8 mouse cellular contexts compared by ENCODE assay signal in the genomic region with DNA sequence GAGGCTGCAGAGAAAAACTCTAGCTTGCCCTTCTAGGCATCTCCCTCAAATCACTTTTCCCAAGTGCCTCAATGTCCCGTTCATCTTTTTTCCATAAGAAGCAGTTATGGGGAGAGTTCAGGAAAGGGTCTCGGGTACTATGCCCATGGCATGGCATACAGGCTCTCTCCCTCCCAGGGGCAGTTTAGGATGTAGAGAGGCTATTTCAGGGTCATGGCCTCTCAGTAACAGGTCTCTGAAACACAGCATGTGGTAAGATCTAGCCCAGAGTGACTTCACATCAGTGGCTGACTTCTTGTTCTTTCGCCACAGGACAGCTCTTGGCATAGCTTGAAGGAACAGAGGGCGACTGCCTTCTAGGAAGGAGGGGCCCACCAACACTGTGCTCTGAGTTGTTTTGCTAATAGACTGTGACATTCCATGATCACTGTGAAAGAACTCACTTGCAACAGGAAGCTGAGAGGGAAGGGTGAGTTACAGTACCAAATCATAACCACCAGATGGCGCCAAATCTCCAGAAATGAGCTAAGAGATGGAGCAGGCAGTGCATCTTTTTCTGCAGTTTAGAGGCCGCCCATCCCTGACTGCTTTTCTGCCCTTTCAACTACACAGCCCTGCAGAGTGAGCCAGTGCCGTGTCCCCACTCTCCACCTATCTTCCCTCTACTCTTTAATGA.
A peak's percentile ranks its signal among the peaks of the same experiment; 100 is the strongest.
DNase-seq lines count a peak whose midpoint lies in the region; ATAC-seq and TF ChIP-seq lines count a peak whose summit lies in the region.

No protein-coding gene starts in this region.

- peak; percentile 47 for ATAC-seq in intestine, postnatal 0 days
- peak; percentile 70; the same call in 1 of the 2 replicates for ATAC-seq in midbrain, embryonic 14.5 days (ENCODE audit: low FRiP score, low TSS enrichment)

- intact Hi-C loops in gastrocnemius, postnatal 14 days (cut with DNase I; ENCODE audit: low total_unique reads) = loop anchor here (10.0 kb wide), 2 partner anchors 1194 to 1384 kb away; no protein-coding TSS in a partner anchor
- intact Hi-C loops in left cerebral cortex, postnatal 36 days (cut with DNase I) = loop anchor here (5.0 kb wide), 4 partner anchors 66 to 1196 kb away; no protein-coding TSS in a partner anchor

- H3K9me3 ChIP-seq in intestine, postnatal 0 days (ENCODE audit: control insufficient read depth) = no peaks in the 10 kb centered on the region
- H3K9me3 ChIP-seq in midbrain, embryonic 14.5 days (ENCODE audit: control insufficient read depth, low read length) = no peaks in the 10 kb centered on the region

- H3K27me3 ChIP-seq in intestine, postnatal 0 days (replicated peaks; ENCODE audit: control insufficient read depth, insufficient read depth, low read length) = no peaks in the 10 kb centered on the region
- no peaks in the 10 kb centered on the region for H3K27me3 ChIP-seq in midbrain, embryonic 14.5 days (ENCODE audit: control insufficient read depth, insufficient read depth, low read length)
- H3K27me3 ChIP-seq in splenic B cell, adult 2 months (ENCODE audit: control insufficient read depth, insufficient read depth, low read length, poor library complexity, severe bottlenecking) = no peaks in the 10 kb centered on the region

- H3K9ac ChIP-seq in intestine, postnatal 0 days (ENCODE audit: low read depth, low read length) = no peak overlapping the region
- no peak overlapping the region for H3K9ac ChIP-seq in midbrain, embryonic 14.5 days (replicated peaks; ENCODE audit: low read length)

- 23% methylated on average over 7 of the region's 7 CpGs for WGBS in intestine, postnatal 0 days
- 18% methylated on average over 7 of the region's 7 CpGs for WGBS in midbrain, embryonic 14.5 days

- peak; percentile 90 for TF ChIP-seq CTCF in intestine, postnatal 0 days (IDR thresholded peaks at IDR 0.05; ENCODE audit: low read depth)

- H3K36me3 ChIP-seq in intestine, postnatal 0 days (ENCODE audit: control insufficient read depth, insufficient read depth) = no peaks in the 10 kb centered on the region
- no peaks in the 10 kb centered on the region for H3K36me3 ChIP-seq in midbrain, embryonic 14.5 days (ENCODE audit: control insufficient read depth, insufficient read depth, low read length)
- H3K36me3 ChIP-seq in splenic B cell, adult 2 months (ENCODE audit: control insufficient read depth, insufficient read depth, low read length, poor library complexity, severe bottlenecking) = no peaks in the 10 kb centered on the region

- no peaks in the 10 kb centered on the region for H3K4me1 ChIP-seq in intestine, postnatal 0 days (replicated peaks; ENCODE audit: control insufficient read depth, insufficient read depth, low read length)
- peaks cover 3% of the 10 kb centered on the region; the same call in 1 of the 2 replicates for H3K4me1 ChIP-seq in midbrain, embryonic 14.5 days (ENCODE audit: control insufficient read depth, insufficient read depth, low read length)

- no peak overlapping the region for H3K27ac ChIP-seq in intestine, postnatal 0 days (ENCODE audit: low read depth, low read length)
- H3K27ac ChIP-seq in midbrain, embryonic 14.5 days (replicated peaks; ENCODE audit: low read depth, low read length) = no peak overlapping the region

- no peak overlapping the region for H3K4me3 ChIP-seq in intestine, postnatal 0 days (ENCODE audit: low read depth, low read length)
- H3K4me3 ChIP-seq in midbrain, embryonic 14.5 days (replicated peaks; ENCODE audit: low read depth, low read length) = no peak overlapping the region

- H3K4me2 ChIP-seq in intestine, postnatal 0 days (replicated peaks; ENCODE audit: low read depth) = no peak overlapping the region
- no peak overlapping the region for H3K4me2 ChIP-seq in midbrain, embryonic 14.5 days (ENCODE audit: low read length)

- DNase-seq in ovary, postnatal 10 days (ENCODE audit: low spot score) = peak; percentile 19
- no peak for DNase-seq in ovary, adult 18-20 months (ENCODE audit: low spot score)
- peak; percentile 91 for DNase-seq in embryo, embryonic 10.5 days (ENCODE audit: low spot score)
- peak; percentile 51 for DNase-seq in gastrocnemius, postnatal 14 days
- DNase-seq in left cerebral cortex, postnatal 36 days (ENCODE audit: low spot score in 2 of 2) = peak; percentile 67 to 78
- peak; percentile 92 for DNase-seq in midbrain, embryonic 14.5 days
- DNase-seq in splenic B cell, adult 2 months (ENCODE audit: low read depth, low spot score) = peak; percentile 38
